22 mouse cellular contexts compared by ENCODE assay signal in the genomic region with DNA sequence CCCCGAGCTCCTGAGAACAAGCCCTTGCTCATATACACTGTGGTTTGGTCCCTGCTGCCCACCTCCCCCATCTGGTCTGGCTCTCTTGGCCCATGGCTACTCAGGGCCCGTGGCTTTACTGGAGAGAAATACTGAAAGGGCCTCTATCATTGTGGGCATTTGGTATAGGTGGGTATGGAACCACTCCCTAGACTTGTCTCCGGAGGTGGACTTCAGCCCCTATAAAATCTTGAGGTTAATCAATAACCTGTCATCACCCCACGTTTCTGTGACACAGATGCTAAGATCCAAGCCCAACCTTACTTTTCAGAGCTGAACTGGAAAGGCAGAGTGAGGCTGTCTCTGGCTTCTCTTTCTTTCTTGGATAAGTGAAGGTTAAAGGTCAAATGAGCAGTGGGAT. TPM values are rescaled to one million over a fixed set of nuclear protein-coding genes. Genes with fewer than 3 reads are reported as not detected.
"Had no signal": no experiment of that assay in that cellular context is flagged by ENCODE, and none has a peak within 500 bp of the region (broad histone marks: within the 10 kb centered on the region; RNA-seq: fewer than 3 reads in every experiment).

No protein-coding gene starts in this region.

- H3K4me3 ChIP-seq: limb, embryonic 10.5 days; limb, embryonic 13.5 days; liver, embryonic 12.5 days; liver, embryonic 15.5 days; lung, embryonic 15.5 days; megakaryocyte, embryonic 14.5 days; midbrain, embryonic 10.5 days; midbrain, embryonic 13.5 days; myocyte; neural tube, embryonic 13.5 days had no signal

- H3K27ac ChIP-seq: limb, embryonic 10.5 days; limb, embryonic 13.5 days; liver, embryonic 12.5 days; liver, embryonic 15.5 days; lung, embryonic 15.5 days; midbrain, embryonic 10.5 days; midbrain, embryonic 13.5 days; neural tube, embryonic 13.5 days; stomach, postnatal 0 days had no signal

- DNase-seq: kidney, adult 2 months; kidney, postnatal 14 days; kidney, postnatal 4 days; liver; lung, adult 18-20 months; lung, postnatal 10 days; lung, postnatal 36 days; retina, postnatal 1 day; right cerebral cortex, postnatal 25 days; thymus, postnatal 25 days had no signal

- H3K9me3 ChIP-seq: limb, embryonic 10.5 days; limb, embryonic 13.5 days; liver, embryonic 12.5 days; liver, embryonic 15.5 days; lung, embryonic 15.5 days; megakaryocyte, embryonic 14.5 days; midbrain, embryonic 10.5 days; midbrain, embryonic 13.5 days; neural tube, embryonic 13.5 days had no signal

- ATAC-seq: liver, embryonic 12.5 days; midbrain, embryonic 13.5 days; midbrain, embryonic 16.5 days had no signal

- H3K4me2 ChIP-seq: limb, embryonic 13.5 days; liver, embryonic 12.5 days; liver, embryonic 15.5 days; lung, embryonic 15.5 days; midbrain, embryonic 13.5 days; neural tube, embryonic 13.5 days had no signal

- H3K9ac ChIP-seq: limb, embryonic 13.5 days; liver, embryonic 12.5 days; liver, embryonic 15.5 days; lung, embryonic 15.5 days; midbrain, embryonic 13.5 days; neural tube, embryonic 13.5 days had no signal

RNA-seq across cellular contexts. Expression of gene Cldn7, which starts 4.2 kb away (rescaled TPM):
- polyA plus RNA-seq: myocyte had no signal
